Mouse (Mus musculus) heart, embryonic 12.5 days (tissue): ENCODE measurements at regions not wholly inside any gene's neighbourhood (a gene's known extent, or its start where the extent isn't known, plus 50 kb on each side); places are given as distances from the start of the nearest gene placed in this dataset.

ENCODE experiments used
- ATAC-seq: fragments of 200-750 bp; cut with Nextera tagmentation; 2 replicates; pipeline ENCODE4 v1.8.0; 2017; ENCODE audit warnings: moderate TSS enrichment, moderate library complexity; ENCODE audit not compliant: insufficient number of reproducible peaks, low FRiP score
- H3K27ac ChIP-seq: fragments of 300-500 bp; sonication (generic); 2 replicates; pipeline ENCODE4 v1.5.1; 2016; ENCODE audit warnings: mild to moderate bottlenecking, moderate library complexity; ENCODE audit not compliant: poor library complexity, severe bottlenecking
- H3K27me3 ChIP-seq: fragments of 300-500 bp; sonication (generic); replicated peaks from 2 replicates; pipeline ENCODE4 v1.6.1; 2016; ENCODE audit warnings: mild to moderate bottlenecking, moderate library complexity
- H3K36me3 ChIP-seq: fragments of 300-500 bp; sonication (generic); 2 replicates; pipeline ENCODE4 v1.6.1; 2016; ENCODE audit warnings: mild to moderate bottlenecking, moderate library complexity
- H3K4me1 ChIP-seq: fragments of 300-500 bp; sonication (generic); replicated peaks from 2 replicates; pipeline ENCODE4 v1.6.1; 2016; ENCODE audit warnings: mild to moderate bottlenecking
- H3K4me2 ChIP-seq: fragments of 300-500 bp; sonication (generic); 2 replicates; pipeline ENCODE4 v1.6.1; 2016; ENCODE audit warnings: mild to moderate bottlenecking, moderate library complexity
- H3K4me3 ChIP-seq: fragments of 300-500 bp; sonication (generic); 2 replicates; pipeline ENCODE4 v1.5.1; 2016; ENCODE audit warnings: mild to moderate bottlenecking
- H3K9ac ChIP-seq: fragments of 300-500 bp; sonication (generic); 2 replicates; pipeline ENCODE4 v1.6.1; 2016; ENCODE audit warnings: mild to moderate bottlenecking, moderate library complexity
- H3K9me3 ChIP-seq: fragments of 300-500 bp; sonication (generic); replicated peaks from 2 replicates; pipeline ENCODE4 v1.6.1; 2016; ENCODE audit warnings: mild to moderate bottlenecking, moderate library complexity
- WGBS: fragments of 180-500 bp; shearing (Covaris S2); methylation state at CpG from one replicate; pipeline ENCODE4 v1.1.7; 2016; 5-methylcytosine and 5-hydroxymethylcytosine counted together

DNA sequence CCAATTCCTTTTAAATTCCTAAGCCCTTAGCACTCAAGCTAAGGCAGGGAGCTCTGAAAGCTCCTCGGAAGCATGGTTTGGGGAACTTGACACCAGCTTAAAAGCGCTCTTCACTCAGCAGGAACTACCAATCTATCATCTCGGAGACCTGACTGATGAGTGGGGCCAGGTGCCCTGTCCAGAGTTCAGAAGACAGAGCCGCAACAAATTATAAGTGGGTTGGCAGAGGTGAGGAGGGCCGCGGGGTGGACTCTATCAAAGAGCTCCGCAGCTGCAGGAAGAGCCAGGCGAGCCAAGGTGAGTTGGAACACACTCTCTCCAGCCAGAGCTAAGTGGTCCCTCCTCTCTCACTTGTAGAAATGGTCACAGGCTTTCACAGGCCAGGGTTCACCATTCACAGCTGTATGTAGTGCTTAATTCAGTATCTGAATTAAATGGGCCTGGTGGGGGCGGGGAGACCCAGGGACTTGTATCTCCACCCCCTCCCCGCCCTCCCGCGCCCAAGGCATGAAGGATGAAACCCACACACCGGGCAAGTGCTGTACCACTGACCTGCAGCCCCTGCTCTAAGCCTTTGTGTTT, 180.8 kb downstream of the Stim2 start:
- 0 out of 2 replicates have a peak, but pooled peaks have one; percentile 31 for ATAC-seq
- Histone ChIP-seq H3K36me3 (no peaks in the 10 kb centered on the region), H3K9ac (no peak overlapping the region), H3K27me3 (no peaks in the 10 kb centered on the region), H3K4me2 (peak overlapping the region; percentile 17; the same call in 1 of the 2 replicates), H3K27ac (peak overlapping the region; percentile 86), H3K4me1 (peaks cover 35% of the 10 kb centered on the region), H3K4me3 (no peak overlapping the region), H3K9me3 (peaks cover 5% of the 10 kb centered on the region; the same call in 1 of the 2 replicates)
- 27% methylated on average over 13 of the region's 13 CpGs for WGBS

- H3K27ac ChIP-seq, result peak overlapping the region; percentile 86
- no peak overlapping the region for H3K4me2 ChIP-seq
- peaks cover 35% of the 10 kb centered on the region for H3K4me1 ChIP-seq
- H3K9ac ChIP-seq, result no peak overlapping the region
- H3K4me3 ChIP-seq, result no peak overlapping the region
- H3K36me3 ChIP-seq, result no peaks in the 10 kb centered on the region
- peak; percentile 85 for ATAC-seq
- H3K9me3 ChIP-seq, result peaks cover 5% of the 10 kb centered on the region; the same call in 1 of the 2 replicates
- no peaks in the 10 kb centered on the region for H3K27me3 ChIP-seq
- WGBS, result 19% methylated on average over 2 of the region's 2 CpGs
These were observed 181.9 kb downstream of the Stim2 start for GRCm38 (mm10) chr5:54180192-54180611.

DNA sequence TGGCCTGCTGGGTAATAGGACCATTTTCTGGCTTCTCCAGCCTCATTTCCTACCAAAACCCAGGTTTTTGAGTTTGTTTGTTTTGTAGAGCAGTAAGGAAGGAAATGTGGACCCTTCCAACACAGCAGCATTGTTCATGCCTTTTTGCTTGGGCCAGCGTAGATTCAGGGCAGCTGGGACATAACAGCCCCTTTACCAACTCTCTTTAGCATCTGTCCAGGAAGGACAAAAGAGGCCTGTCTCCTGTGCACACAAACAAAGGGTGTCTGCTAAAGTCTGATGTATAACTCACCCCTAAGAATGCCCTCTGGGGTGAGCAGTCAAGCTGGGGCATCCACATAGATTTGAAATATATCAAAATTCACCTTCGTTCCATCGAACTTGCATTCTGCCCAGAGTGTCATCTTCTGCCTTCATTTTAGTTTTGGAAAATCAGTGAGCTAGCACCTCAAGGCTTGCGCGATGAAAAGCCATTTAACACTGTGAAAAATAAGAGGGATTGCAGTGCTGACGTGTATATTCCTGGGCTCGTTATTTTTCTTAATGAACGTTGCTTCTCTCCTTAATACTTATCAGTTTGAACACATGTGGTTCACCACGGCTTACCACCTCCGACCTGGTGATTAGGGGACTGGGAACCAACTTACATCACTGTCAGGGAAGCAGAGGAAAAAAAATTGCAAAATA, 182.5 kb downstream of the Stim2 start:
- Histone ChIP-seq H3K27me3 (no peaks in the 10 kb centered on the region), H3K9ac (no peak overlapping the region), H3K36me3 (no peaks in the 10 kb centered on the region), H3K4me2 (peak overlapping the region; percentile 34; the same call in 1 of the 2 replicates), H3K4me3 (no peak overlapping the region), H3K4me1 (peaks cover 35% of the 10 kb centered on the region), H3K9me3 (0 out of 2 replicates have a peak, but pooled peaks cover 5% of the 10 kb centered on the region), H3K27ac (peak overlapping the region; percentile 86)
- peak; percentile 52 for ATAC-seq
- WGBS, result 46% methylated on average over 10 of the region's 10 CpGs

DNA sequence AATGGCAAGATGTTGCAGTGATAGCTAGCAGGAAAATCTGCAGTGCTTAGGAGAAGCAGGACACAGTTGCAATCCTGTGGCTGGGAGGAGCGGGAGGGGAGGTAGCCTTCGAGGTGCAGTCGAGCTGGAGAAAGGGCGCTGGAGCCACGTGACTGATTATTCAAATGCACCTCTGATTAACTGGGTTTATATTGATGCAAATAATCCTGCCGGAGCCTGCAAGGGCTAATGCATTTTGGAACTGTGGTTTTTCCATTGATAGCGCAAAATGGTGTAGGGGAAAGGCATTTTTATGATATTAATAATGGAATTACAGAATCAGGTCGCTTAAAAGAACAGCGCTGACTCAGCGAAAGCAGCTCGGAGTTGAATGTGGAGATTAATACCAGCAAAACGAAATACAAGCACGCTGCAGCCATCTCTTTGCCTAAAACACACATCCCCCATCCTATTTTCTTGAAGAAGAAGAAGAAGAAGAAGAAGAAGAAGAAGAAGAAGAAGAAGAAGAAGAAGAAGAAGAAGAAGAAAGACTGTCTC, 183.1 kb downstream of the Stim2 start:
- peak overlapping the region; percentile 34 for H3K4me2 ChIP-seq
- WGBS, result 27% methylated on average over 13 of the region's 13 CpGs
- no peak overlapping the region for H3K4me3 ChIP-seq

GRCm38 (mm10) chr5:54182754-54183153, 184.5 kb downstream of the Stim2 start:
- WGBS, result 71% methylated on average over 4 of the region's 4 CpGs
- Histone ChIP-seq H3K4me3 (no peak overlapping the region), H3K4me2 (no peak overlapping the region), H3K9me3 (0 out of 2 replicates have a peak, but pooled peaks cover under 1% of the 10 kb centered on the region), H3K9ac (no peak overlapping the region), H3K36me3 (no peaks in the 10 kb centered on the region), H3K27me3 (no peaks in the 10 kb centered on the region), H3K4me1 (peaks cover 35% of the 10 kb centered on the region), H3K27ac (no peak overlapping the region)
- no peak for ATAC-seq

More for the DNA sequence above, 183.1 kb downstream of the Stim2 start:
- Histone ChIP-seq H3K9me3 (0 out of 2 replicates have a peak, but pooled peaks cover 5% of the 10 kb centered on the region), H3K4me1 (peaks cover 35% of the 10 kb centered on the region), H3K9ac (no peak overlapping the region), H3K36me3 (no peaks in the 10 kb centered on the region), H3K27ac (peak overlapping the region; percentile 86), H3K27me3 (no peaks in the 10 kb centered on the region)
- no peak for ATAC-seq

GRCm38 (mm10) chr5:54185662-54186061, 187.4 kb downstream of the Stim2 start:
- Histone ChIP-seq H3K9me3 (no peaks in the 10 kb centered on the region), H3K4me3 (no peak overlapping the region), H3K4me1 (peaks cover 12% of the 10 kb centered on the region), H3K27ac (no peak overlapping the region), H3K4me2 (no peak overlapping the region), H3K9ac (no peak overlapping the region), H3K36me3 (no peaks in the 10 kb centered on the region), H3K27me3 (no peaks in the 10 kb centered on the region)
- ATAC-seq, result no peak
- 60% methylated on average over 4 of the region's 4 CpGs for WGBS

GRCm38 (mm10) chr5:54186076-54186676, 187.9 kb downstream of the Stim2 start:
- Histone ChIP-seq H3K4me2 (no peak overlapping the region), H3K27me3 (no peaks in the 10 kb centered on the region), H3K9me3 (no peaks in the 10 kb centered on the region), H3K36me3 (no peaks in the 10 kb centered on the region), H3K4me3 (no peak overlapping the region), H3K9ac (no peak overlapping the region), H3K4me1 (peaks cover 7% of the 10 kb centered on the region), H3K27ac (no peak overlapping the region)
- 73% methylated on average over 11 of the region's 11 CpGs for WGBS
- ATAC-seq, result no peak

DNA sequence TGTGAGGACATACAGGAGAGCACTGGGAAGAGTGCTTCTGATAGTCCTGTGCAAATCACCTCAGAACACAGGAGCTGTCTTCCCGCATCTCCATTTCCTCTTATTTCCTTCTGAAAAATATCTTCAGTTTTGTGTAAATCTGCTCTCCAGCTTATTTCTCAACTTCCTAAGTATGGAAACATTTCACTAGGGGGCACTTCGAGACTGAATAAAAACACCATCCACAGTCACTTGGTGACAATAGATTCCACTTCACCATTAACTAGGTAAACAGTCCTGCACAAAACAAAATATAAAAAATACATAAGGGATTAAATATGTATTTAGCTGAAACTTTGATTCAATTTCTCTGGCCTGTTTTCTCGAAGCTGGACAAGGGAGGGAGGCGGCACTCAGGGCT, 193.4 kb downstream of the Stim2 start:
- no peaks in the 10 kb centered on the region for H3K9me3 ChIP-seq
- H3K9ac ChIP-seq, result no peak overlapping the region
- no peak for ATAC-seq
- WGBS, result 71% methylated on average over 4 of the region's 4 CpGs
- H3K4me2 ChIP-seq, result no peak overlapping the region
- no peaks in the 10 kb centered on the region for H3K4me1 ChIP-seq
- no peak overlapping the region for H3K27ac ChIP-seq
- H3K27me3 ChIP-seq, result no peaks in the 10 kb centered on the region
- H3K36me3 ChIP-seq, result no peaks in the 10 kb centered on the region
- no peak overlapping the region for H3K4me3 ChIP-seq

GRCm38 (mm10) chr5:54194846-54195245, 196.5 kb downstream of the Stim2 start:
- Histone ChIP-seq H3K4me3 (no peak overlapping the region), H3K27ac (no peak overlapping the region), H3K9ac (no peak overlapping the region), H3K9me3 (no peaks in the 10 kb centered on the region), H3K36me3 (no peaks in the 10 kb centered on the region), H3K4me2 (no peak overlapping the region), H3K4me1 (peaks cover 12% of the 10 kb centered on the region), H3K27me3 (no peaks in the 10 kb centered on the region)
- no peak for ATAC-seq
- 73% methylated on average over 9 of the region's 9 CpGs for WGBS

GRCm38 (mm10) chr5:54200032-54200431, 201.7 kb downstream of the Stim2 start:
- no peak overlapping the region for H3K27ac ChIP-seq
- H3K9ac ChIP-seq, result no peak overlapping the region
- no peaks in the 10 kb centered on the region for H3K36me3 ChIP-seq
- H3K4me2 ChIP-seq, result no peak overlapping the region
- ATAC-seq, result no peak
- H3K9me3 ChIP-seq, result no peaks in the 10 kb centered on the region
- peaks cover 25% of the 10 kb centered on the region for H3K4me1 ChIP-seq
- no peak overlapping the region for H3K4me3 ChIP-seq
- H3K27me3 ChIP-seq, result no peaks in the 10 kb centered on the region
- 65% methylated on average over 3 of the region's 3 CpGs for WGBS

- no peak for ATAC-seq
- Histone ChIP-seq H3K27ac (no peak overlapping the region), H3K9ac (no peak overlapping the region), H3K27me3 (no peaks in the 10 kb centered on the region), H3K4me1 (peaks cover 25% of the 10 kb centered on the region), H3K36me3 (no peaks in the 10 kb centered on the region), H3K9me3 (no peaks in the 10 kb centered on the region), H3K4me2 (no peak overlapping the region), H3K4me3 (no peak overlapping the region)
- 83% methylated on average over 5 of the region's 5 CpGs for WGBS
These were observed 202.3 kb downstream of the Stim2 start for GRCm38 (mm10) chr5:54200587-54200986.
